Mouse (Mus musculus) spleen, adult 2 months (tissue): ENCODE measurements around the gene Iqgap2.

Experiments used
- CTCF ChIP-seq: fragments of 200-500 bp; IDR thresholded peaks from 2 replicates; pipeline ENCODE4 v1.5.1; 2011; ENCODE audit warnings: mild to moderate bottlenecking, inconsistent platforms; ENCODE audit not compliant: insufficient read depth, insufficient read length, insufficient replicate concordance; ENCODE audit errors: extremely low read depth
- POLR2A ChIP-seq: fragments of 200-500 bp; IDR thresholded peaks from 2 replicates; pipeline ENCODE4 v1.6.1; 2011; ENCODE audit warnings: low read depth, low read length, inconsistent platforms

DNA sequence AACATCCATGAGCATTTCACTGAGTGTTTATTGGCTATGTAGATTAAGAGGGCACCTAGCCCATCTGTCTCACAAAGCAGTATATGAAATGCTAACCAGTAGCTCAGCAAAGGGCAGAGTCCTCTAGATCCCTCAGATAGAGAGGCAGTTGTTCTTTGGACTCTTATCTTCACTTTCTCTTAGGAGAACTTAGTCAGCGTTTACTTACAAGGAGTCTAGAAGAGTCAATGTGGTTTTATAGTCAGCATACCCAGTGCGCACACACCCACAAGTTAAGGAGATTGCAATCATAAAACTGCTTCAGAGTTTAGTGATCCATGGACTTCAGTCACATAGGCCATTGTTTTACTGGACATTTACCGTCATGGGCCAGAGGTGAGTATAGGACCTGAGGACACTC is 54.8 kb downstream of the Iqgap2 start:
- TF ChIP-seq CTCF (no peak), POLR2A (no peak)
